Mouse (Mus musculus): ENCODE data around the gene Dhrs4. TPM values are rescaled to one million over a fixed set of nuclear protein-coding genes. Genes with fewer than 3 reads are reported as not detected.

Dhrs4 gene
- total RNA-seq (2012; rRNA removed) (19.9 and 22.7 TPM in 2 replicates), polyA plus RNA-seq (2012; ENCODE audit: insufficient read depth in 1 of 2, insufficient read length in 2 of 2, low read depth in 1 of 2, low replicate concordance in 2 of 2, missing spikeins in 1 of 2) (10 to 100 TPM in 1 of 2 experiments, not detected in 1; 34.2 TPM)

DNA sequence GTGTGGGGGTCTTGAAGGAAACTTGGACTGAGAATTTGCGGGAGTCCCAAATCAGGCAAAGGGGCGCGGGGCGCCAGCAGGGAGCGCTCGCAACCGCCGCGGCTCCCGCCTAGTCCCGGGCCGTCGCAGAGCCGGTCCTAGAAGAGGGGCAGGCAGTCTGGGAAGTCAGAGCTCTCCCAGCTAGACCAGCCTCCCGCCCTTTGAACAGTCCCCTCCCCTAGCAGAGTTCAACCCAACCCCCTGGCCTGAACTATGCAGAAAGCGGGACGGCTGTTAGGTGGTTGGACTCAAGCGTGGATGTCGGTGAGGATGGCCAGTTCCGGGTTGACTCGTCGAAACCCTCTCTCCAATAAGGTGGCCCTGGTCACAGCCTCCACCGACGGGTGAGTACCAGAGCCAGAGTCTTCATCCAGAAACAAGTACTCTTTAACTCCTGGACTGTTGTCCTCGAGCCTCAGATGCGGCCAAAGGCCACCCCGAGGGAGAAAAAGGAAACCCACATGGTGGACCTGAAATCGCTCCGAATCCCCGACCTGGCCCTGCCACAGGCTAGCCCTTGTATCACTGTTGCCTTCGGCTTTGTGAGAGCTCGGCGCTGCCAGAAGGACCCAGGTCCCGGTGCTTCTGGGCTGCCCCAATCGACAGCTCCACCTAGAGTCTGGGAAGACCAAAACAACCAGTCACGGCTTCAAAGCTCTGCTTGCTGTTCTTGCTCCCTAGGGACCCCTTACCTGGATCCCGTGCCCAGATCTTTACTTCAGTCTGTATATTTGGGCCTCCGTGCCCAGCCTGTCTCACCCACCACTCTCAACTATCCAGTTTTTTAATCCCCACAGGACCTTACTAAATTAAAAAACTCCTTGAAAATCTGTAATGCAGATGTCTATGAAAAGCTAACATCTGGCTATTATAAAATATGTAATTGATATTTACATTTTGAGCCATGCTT lies at the start of gene Dhrs4:
TSS of gene Dhrs4 (plus strand) at position 108 of the 949 bp plus-strand sequence.
- no peaks in the 10 kb centered on the region for H3K9me3 ChIP-seq (replicated peaks; ENCODE audit: insufficient read depth, low read length)
- H3K9ac ChIP-seq (ENCODE audit: control insufficient read depth, low read depth, low read length, poor library complexity, severe bottlenecking): peak within 1 kb of the TSS; percentile 89
- no peaks in the 10 kb centered on the region; the same call in 1 of the 2 replicates for H3K79me2 ChIP-seq (ENCODE audit: control insufficient read depth, insufficient read depth, low read length, poor library complexity)
- TF ChIP-seq ELF1 (IDR thresholded peaks at IDR 0.05; ENCODE audit: low read depth, low read length) (peak; percentile 70), RCOR1 (IDR thresholded peaks at IDR 0.05; ENCODE audit: low read depth, low read length) (no peak), KAT2A (conservative IDR thresholded peaks at IDR 0.05; ENCODE audit: low read depth, low read length) (no peak), MYB (IDR thresholded peaks at IDR 0.05; ENCODE audit: low read depth, low read length) (no peak), TBP (IDR thresholded peaks at IDR 0.05; ENCODE audit: low read depth, low read length) (peak; percentile 86), TAL1 (IDR thresholded peaks at IDR 0.05; ENCODE audit: low read length) (no peak), ZNF384 (IDR thresholded peaks at IDR 0.05; ENCODE audit: low read depth, low read length) (no peak), UBTF (IDR thresholded peaks at IDR 0.05; ENCODE audit: borderline replicate concordance, insufficient read depth, low read depth, low read length) (no peak), MAFK (IDR thresholded peaks at IDR 0.05; ENCODE audit: borderline replicate concordance, low read depth, low read length) (no peak), POLR2AphosphoS5 (IDR thresholded peaks at IDR 0.05; ENCODE audit: borderline replicate concordance, low read depth, low read length) (no peak), ETS1 (IDR thresholded peaks at IDR 0.05; ENCODE audit: low read depth, low read length) (no peak), POLR2A (IDR thresholded peaks at IDR 0.05; ENCODE audit: control insufficient read depth in 1 of 2, insufficient read depth in 1 of 2, low read depth in 1 of 2, low read length in 2 of 2, poor library complexity in 1 of 2) (peak in 1 of 2 experiments; percentile 90; a peak in 3 of 4 replicates), GABPA (IDR thresholded peaks at IDR 0.05; ENCODE audit: low read depth, low read length) (peak; percentile 79; the same call in 1 of the 2 replicates), GATA1 (IDR thresholded peaks at IDR 0.05; ENCODE audit: low read depth, low read length) (no peak), CTCF (IDR thresholded peaks at IDR 0.05 in 2 of 3, conservative IDR thresholded peaks at IDR 0.05 in 1 of 3; ENCODE audit: control insufficient read depth in 1 of 3, insufficient read depth in 1 of 3, low read depth in 2 of 3, low read length in 3 of 3, poor library complexity in 1 of 3, severe bottlenecking in 1 of 3) (peak; percentile 58 to 87 (median 85)), EP300 (IDR thresholded peaks at IDR 0.05; ENCODE audit: low read depth in 1 of 2, low read length in 2 of 2) (no peak), ZKSCAN1 (IDR thresholded peaks at IDR 0.05; ENCODE audit: low read depth, low read length) (no peak), NRF1 (IDR thresholded peaks at IDR 0.05; ENCODE audit: insufficient read depth, low read depth, low read length, poor library complexity, severe bottlenecking) (no peak), USF1 (IDR thresholded peaks at IDR 0.05; ENCODE audit: low read depth, low read length) (no peak), SIN3A (IDR thresholded peaks at IDR 0.05; ENCODE audit: low read length) (peak; percentile 62), HCFC1 (IDR thresholded peaks at IDR 0.05; ENCODE audit: low read depth, low read length) (peak; percentile 79), ZMIZ1 (IDR thresholded peaks at IDR 0.05; ENCODE audit: low read depth, low read length) (peak; percentile 65), MYC (IDR thresholded peaks at IDR 0.05; ENCODE audit: low read depth, low read length) (no peak), RAD21 (IDR thresholded peaks at IDR 0.05; ENCODE audit: low read depth, low read length) (peak; percentile 47), JUND (IDR thresholded peaks at IDR 0.05; ENCODE audit: low read depth, low read length) (no peak), E2F4 (IDR thresholded peaks at IDR 0.05; ENCODE audit: borderline replicate concordance, low read depth, low read length) (peak; percentile 80; the same call in 1 of the 2 replicates), MAZ (IDR thresholded peaks at IDR 0.05; ENCODE audit: low read depth, low read length) (peak; percentile 66; the same call in 1 of the 2 replicates), BHLHE40 (IDR thresholded peaks at IDR 0.05; ENCODE audit: borderline replicate concordance, low read depth, low read length) (no peak), POLR2AphosphoS2 (IDR thresholded peaks at IDR 0.05; ENCODE audit: low read length) (peak; percentile 74), MEF2A (IDR thresholded peaks at IDR 0.05; ENCODE audit: extremely low read depth, insufficient replicate concordance, low read depth, low read length, poor library complexity, severe bottlenecking) (no peak), NELFE (IDR thresholded peaks at IDR 0.05; ENCODE audit: low read depth, low read length) (peak; percentile 78), CHD1 (IDR thresholded peaks at IDR 0.05; ENCODE audit: low read depth, low read length) (no peak), USF2 (IDR thresholded peaks at IDR 0.05; ENCODE audit: borderline replicate concordance in 1 of 2, insufficient read depth in 1 of 2, low read depth in 1 of 2, low read length in 2 of 2) (no peak)

More for the DNA sequence above, at the start of gene Dhrs4:
- peak within 1 kb of the TSS; percentile 82 for H3K27ac ChIP-seq (ENCODE audit: control insufficient read depth, low read depth, low read length)
- H3K36me3 ChIP-seq (ENCODE audit: control insufficient read depth in 1 of 2, insufficient read depth in 2 of 2, low read length in 2 of 2): peaks cover 0 to 12% of the 10 kb centered on the region in 2 experiments; a peak in 2 of 4 replicates
- peaks cover under 1 to 3% of the 10 kb centered on the region in 2 experiments; a peak in 3 of 4 replicates for H3K27me3 ChIP-seq (ENCODE audit: control insufficient read depth in 1 of 2, insufficient read depth in 2 of 2, low read length in 2 of 2)
- peak; percentile 91 for DNase-seq (ENCODE audit: low read depth, low spot score)
- H3K4me1 ChIP-seq (ENCODE audit: control insufficient read depth in 1 of 2, insufficient read depth in 2 of 2, low read length in 2 of 2): peaks cover 0 to 18% of the 10 kb centered on the region in 2 experiments; a peak in 3 of 4 replicates
- peak within 1 kb of the TSS; percentile 72 to 84 for H3K4me3 ChIP-seq (ENCODE audit: control insufficient read depth in 1 of 2, insufficient read depth in 1 of 2, low read depth in 2 of 2, low read length in 2 of 2)

All from MEL (cell line).